ENCODE assay signal across 19 mouse cellular contexts in the genomic region with DNA sequence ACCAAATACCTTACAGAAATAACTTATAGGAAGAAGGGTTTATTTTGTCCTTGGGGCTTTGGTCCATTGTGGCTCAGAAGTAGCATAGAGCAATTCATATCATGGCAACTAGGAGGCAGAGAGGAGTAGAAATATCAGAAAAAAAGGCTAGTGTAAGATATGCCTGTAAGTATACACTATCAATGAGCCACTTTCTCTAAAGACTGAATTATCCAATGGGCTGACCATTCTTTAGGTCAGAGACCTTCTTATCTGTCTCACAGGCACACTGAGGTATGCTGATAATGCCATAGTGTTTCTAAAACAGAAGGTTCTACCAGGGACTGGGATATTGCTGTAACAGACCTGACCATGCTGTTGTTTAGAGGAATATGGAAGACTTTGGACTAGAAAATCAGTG. TPM values are rescaled to one million over a fixed set of nuclear protein-coding genes. Genes with fewer than 3 reads are reported as not detected.
DNase-seq lines count a peak whose midpoint lies in the region; ATAC-seq and TF ChIP-seq lines count a peak whose summit lies in the region.
"Had no signal": no experiment of that assay in that cellular context is flagged by ENCODE, and none has a peak within 500 bp of the region (broad histone marks: within the 10 kb centered on the region; RNA-seq: fewer than 3 reads in every experiment).

No protein-coding gene starts in this region.

- H3K27ac ChIP-seq in intestine, postnatal 0 days (ENCODE audit: low read depth, low read length) = no peak overlapping the region
- H3K27ac ChIP-seq: gastrocnemius, adult 2 months; heart, embryonic 13.5 days; hindbrain, embryonic 14.5 days; layer of hippocampus, adult 2 months had no signal

- peaks cover 53% of the 10 kb centered on the region for H3K4me1 ChIP-seq in G1E (ENCODE audit: insufficient read depth, low read depth, low read length)
- no peaks in the 10 kb centered on the region for H3K4me1 ChIP-seq in intestine, postnatal 0 days (replicated peaks; ENCODE audit: control insufficient read depth, insufficient read depth, low read length)

- no peak for TF ChIP-seq CTCF in G1E (IDR thresholded peaks at IDR 0.05; ENCODE audit: low read depth, low read length)
- TF ChIP-seq CTCF in intestine, postnatal 0 days (IDR thresholded peaks at IDR 0.05; ENCODE audit: low read depth) = peak; percentile 35

- H3K9ac ChIP-seq in intestine, postnatal 0 days (ENCODE audit: low read depth, low read length) = no peak overlapping the region
- H3K9ac ChIP-seq: heart, embryonic 13.5 days; hindbrain, embryonic 14.5 days had no signal

- no peaks in the 10 kb centered on the region for H3K9me3 ChIP-seq in G1E (replicated peaks)
- no peaks in the 10 kb centered on the region for H3K9me3 ChIP-seq in intestine, postnatal 0 days (ENCODE audit: control insufficient read depth)
- H3K9me3 ChIP-seq: heart, embryonic 13.5 days had no signal

- H3K4me2 ChIP-seq in intestine, postnatal 0 days (replicated peaks; ENCODE audit: low read depth) = no peak overlapping the region
- H3K4me2 ChIP-seq: heart, embryonic 13.5 days; hindbrain, embryonic 14.5 days had no signal

- H3K27me3 ChIP-seq in G1E (ENCODE audit: insufficient read depth, low read length) = no peaks in the 10 kb centered on the region
- no peaks in the 10 kb centered on the region for H3K27me3 ChIP-seq in intestine, postnatal 0 days (replicated peaks; ENCODE audit: control insufficient read depth, insufficient read depth, low read length)
- H3K27me3 ChIP-seq: heart, embryonic 13.5 days had no signal

- DNase-seq in CD4-positive, CD25-positive, alpha-beta regulatory T cell, adult 2 months (ENCODE audit: low read depth, low spot score) = peak; percentile 20
- no peak for DNase-seq in G1E (ENCODE audit: low spot score)
- no peak for DNase-seq in right cerebral cortex, adult 18-20 months
- no peak for DNase-seq in heart, adult 8-10 months (ENCODE audit: low spot score)
- DNase-seq: adrenal gland, adult 2 months; cerebellum, adult 9-11 months; gastrocnemius, adult 2 months; kidney, adult 18-20 months; kidney, postnatal 10 days; layer of hippocampus, postnatal 36 days; midbrain, embryonic 14.5 days; right cerebral cortex, postnatal 14 days had no signal

- peaks cover 76% of the 10 kb centered on the region for H3K36me3 ChIP-seq in G1E (replicated peaks)
- no peaks in the 10 kb centered on the region for H3K36me3 ChIP-seq in intestine, postnatal 0 days (ENCODE audit: control insufficient read depth, insufficient read depth)

- H3K4me3 ChIP-seq in G1E (ENCODE audit: low read depth, low read length) = no peak overlapping the region
- no peak overlapping the region for H3K4me3 ChIP-seq in intestine, postnatal 0 days (ENCODE audit: low read depth, low read length)
- H3K4me3 ChIP-seq: gastrocnemius, adult 2 months; heart, embryonic 13.5 days; layer of hippocampus, adult 2 months had no signal

- ATAC-seq in G1E (ENCODE audit: extremely low read depth, insufficient number of reproducible peaks, low FRiP score, poor library complexity, severe bottlenecking) = peak; percentile 30
- ATAC-seq in intestine, postnatal 0 days = no peak
- peak; percentile 77 for ATAC-seq in megakaryocyte progenitor cell, adult 5-6 weeks (replicated peaks; ENCODE audit: poor library complexity)
- ATAC-seq in granulocyte monocyte progenitor cell, adult 5-6 weeks (replicated peaks; ENCODE audit: poor library complexity, severe bottlenecking) = no peak
- ATAC-seq: lung, postnatal 0 days had no signal

RNA-seq across cellular contexts. Expression of a gene that starts 32.2 kb away (rescaled TPM):
- 80.2 and 82.6 TPM in 2 replicates for total RNA-seq in G1E (2014; fragmentation: Nextera tagmentation)
- total RNA-seq in G1E (2017) = 21.0 and 22.6 TPM in 2 replicates
- 7.2 and 7.9 TPM in 2 replicates for polyA plus RNA-seq in G1E (2012)
- 0.51 and 0.65 TPM in 2 replicates for polyA plus RNA-seq in intestine, postnatal 0 days (2015; fragmentation: Nextera tagmentation; extraction: Ambion mirVana)
- 22.5 and 24.0 TPM in 2 replicates for total RNA-seq in megakaryocyte progenitor cell, adult 5-6 weeks (2015)
- 10.7 and 13.5 TPM in 2 replicates for total RNA-seq in megakaryocyte progenitor cell, adult 5-6 weeks (2017)
- 15.3 and 15.9 TPM in 2 replicates for total RNA-seq in granulocyte monocyte progenitor cell, adult 5-6 weeks (2014; fragmentation: Nextera tagmentation)
- total RNA-seq in granulocyte monocyte progenitor cell, adult 5-6 weeks (2017) = 11.2 and 13.6 TPM in 2 replicates
- total RNA-seq in heart, adult 8-10 months (2022) = under 1 TPM; 0.34 to 0.87 (median 0.65) TPM

Comparison
In these comparisons a context has a peak if more than half of its experiments do, and no peak if none do; other contexts are left out.
1. ATAC-seq: peak in G1E (single experiment) and megakaryocyte progenitor cell, adult 5-6 weeks (single experiment); none in intestine, postnatal 0 days (single experiment) and granulocyte monocyte progenitor cell, adult 5-6 weeks (single experiment).
2. RNA of a gene that starts 32.2 kb away (total RNA-seq): 21.0 to 82.6 TPM in G1E, 10.7 to 24.0 TPM in megakaryocyte progenitor cell, adult 5-6 weeks and 11.2 to 15.9 TPM in granulocyte monocyte progenitor cell, adult 5-6 weeks; 0.34 to 0.87 TPM in heart, adult 8-10 months; every median in the first group is over 4 times any median in the second.